Mouse (Mus musculus) cerebellum, postnatal 25 days (tissue): ENCODE measurements at regions not wholly inside any gene's neighbourhood (a gene's known extent, or its start where the extent isn't known, plus 50 kb on each side); places are given as distances from the start of the nearest gene placed in this dataset.
A peak's percentile ranks its signal among the peaks of the same experiment; 100 is the strongest.

Source experiments
- DNase-seq, 2 experiments: peaks; one replicate each; pipeline ENCODE4 v3.0.0; 2021; ENCODE audit warnings: mixed read lengths in 2 of 2

DNA sequence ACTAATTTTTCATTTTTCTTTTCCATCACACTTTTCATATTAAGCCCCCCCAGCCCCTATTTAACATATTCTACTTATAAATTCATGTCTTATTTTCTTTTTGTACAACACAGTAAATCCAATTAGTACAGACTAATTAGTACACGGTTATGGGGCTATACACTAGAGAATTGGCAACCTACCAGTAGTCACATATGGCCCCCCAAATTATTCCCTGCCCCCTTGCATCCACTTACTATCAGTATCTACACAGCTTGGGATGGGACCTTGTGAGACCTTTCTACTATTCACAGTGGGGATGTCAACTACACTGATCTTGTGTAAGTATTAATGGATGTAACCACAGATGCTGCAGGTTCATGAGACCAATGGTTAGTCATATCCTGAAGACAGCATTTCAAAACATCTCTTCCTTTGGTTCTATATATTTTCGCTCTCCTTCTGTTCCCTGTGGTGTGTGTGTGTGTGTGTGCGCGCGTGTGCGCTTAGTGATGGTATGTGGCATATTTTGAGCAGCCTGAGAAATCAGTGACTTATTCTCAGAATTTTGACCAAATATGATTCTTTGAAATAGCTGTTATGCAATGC is 732.9 kb upstream of the Zeb2 start:
- DNase-seq: no peak

DNA sequence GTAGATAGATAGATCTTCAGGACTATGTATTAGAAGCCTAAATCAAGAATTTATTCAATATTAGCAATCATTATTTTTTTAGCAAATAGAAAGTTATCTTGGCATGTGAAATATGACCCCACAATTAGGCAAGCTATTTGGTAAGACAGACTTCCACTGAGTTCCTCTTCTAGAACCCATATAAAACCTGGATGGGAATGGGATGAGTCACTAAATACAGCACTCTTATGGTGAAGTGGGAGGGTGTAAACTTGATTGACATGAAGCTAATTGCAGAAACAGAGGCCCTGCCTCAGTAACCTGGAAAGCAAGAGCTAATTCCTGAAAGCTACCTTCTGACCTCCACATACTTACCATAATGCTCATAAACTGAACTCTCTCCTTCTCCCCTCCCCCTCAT is 723.2 kb upstream of the Zeb2 start:
- no peak for DNase-seq

- no peak for DNase-seq
Observed at GRCm38 (mm10) chr2:45836546-45837221, 719.5 kb upstream of the Zeb2 start.

DNA sequence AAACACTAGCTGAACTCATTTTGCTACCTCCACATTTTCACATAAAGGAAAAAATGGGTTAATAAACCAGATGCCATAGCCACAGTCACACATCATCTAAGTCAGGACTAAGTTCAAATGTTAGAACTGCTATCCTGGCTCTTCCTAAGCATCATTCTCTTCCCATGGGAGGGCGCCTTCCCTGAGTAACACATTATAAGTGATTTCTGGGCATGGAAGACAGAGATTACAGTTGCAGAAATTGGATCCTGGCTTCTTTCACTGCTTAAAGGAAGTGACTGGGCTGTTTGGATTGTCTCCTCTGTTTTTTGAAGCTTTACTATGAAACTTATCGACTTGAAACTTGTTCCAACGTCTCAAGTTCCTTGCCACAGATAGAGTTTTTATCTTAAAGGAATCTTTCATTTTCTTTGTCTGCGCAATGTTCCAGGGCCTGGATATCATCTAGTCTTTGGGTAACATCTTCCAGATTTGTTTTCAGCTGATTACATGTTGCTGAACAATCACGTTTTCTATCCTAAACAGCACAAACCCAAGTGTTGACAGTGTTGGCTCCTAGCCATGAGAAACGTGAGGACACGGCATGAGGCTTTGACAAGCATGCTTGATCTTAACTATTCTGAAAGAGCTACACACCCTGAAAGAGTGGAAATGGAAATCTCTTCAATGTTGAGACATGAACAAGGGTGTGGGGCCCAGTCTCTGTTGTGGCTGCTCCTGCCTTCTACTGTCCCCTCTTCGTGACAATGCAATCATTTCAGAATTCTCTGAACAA is 700.9 kb upstream of the Zeb2 start:
- DNase-seq: no peak

DNA sequence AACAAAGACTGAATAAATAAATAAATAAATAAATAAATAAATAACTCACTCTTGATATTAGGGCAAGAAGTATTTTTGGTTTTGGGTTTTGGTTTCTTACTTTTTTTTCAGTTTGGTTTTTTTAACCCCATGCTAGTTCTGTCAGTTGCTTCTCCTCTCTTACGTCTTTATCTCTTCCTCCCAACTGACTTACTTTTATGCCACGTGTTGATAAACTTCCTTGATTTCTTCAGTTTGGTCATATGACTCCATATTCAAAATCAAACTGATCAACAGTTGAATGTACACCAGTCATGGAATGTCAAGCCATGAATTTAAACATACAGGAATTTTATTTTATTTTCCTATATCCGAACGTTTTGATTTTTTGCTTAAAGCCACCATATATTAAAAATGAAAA is 697.5 kb upstream of the Zeb2 start:
- no peak for DNase-seq

GRCm38 (mm10) chr2:45805329-45805728 is 688.1 kb upstream of the Zeb2 start:
- DNase-seq: no peak

- no peak for DNase-seq
Observed at GRCm38 (mm10) chr2:45800131-45800530, 682.9 kb upstream of the Zeb2 start.

GRCm38 (mm10) chr2:45793561-45793960 is 676.4 kb upstream of the Zeb2 start:
- peak in 1 of 2 experiments; percentile 9 for DNase-seq

- no peak for DNase-seq
Observed at GRCm38 (mm10) chr2:45789739-45790138, 672.5 kb upstream of the Zeb2 start.

GRCm38 (mm10) chr2:45787732-45788390 is 670.7 kb upstream of the Zeb2 start:
- DNase-seq: peak; percentile 67 to 71

DNA sequence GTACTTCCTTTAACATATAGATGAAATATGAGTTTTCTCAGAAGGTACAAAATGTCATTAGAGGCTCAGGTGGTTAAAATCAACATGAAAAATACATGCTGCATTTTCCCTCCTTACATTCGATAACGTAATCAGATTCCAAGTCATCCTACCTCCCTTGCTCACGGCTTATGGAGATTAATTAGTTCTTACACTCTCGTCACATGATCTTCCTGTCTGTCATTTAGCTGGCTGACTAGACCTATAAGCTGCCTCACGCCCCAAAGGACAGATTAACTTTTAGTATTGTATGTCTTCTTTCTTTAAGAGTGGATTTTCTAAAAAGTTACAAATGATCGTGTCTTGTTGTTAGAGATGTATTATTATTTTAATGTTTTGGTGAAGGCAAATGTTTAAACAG is 669.6 kb upstream of the Zeb2 start:
- DNase-seq: no peak

DNA sequence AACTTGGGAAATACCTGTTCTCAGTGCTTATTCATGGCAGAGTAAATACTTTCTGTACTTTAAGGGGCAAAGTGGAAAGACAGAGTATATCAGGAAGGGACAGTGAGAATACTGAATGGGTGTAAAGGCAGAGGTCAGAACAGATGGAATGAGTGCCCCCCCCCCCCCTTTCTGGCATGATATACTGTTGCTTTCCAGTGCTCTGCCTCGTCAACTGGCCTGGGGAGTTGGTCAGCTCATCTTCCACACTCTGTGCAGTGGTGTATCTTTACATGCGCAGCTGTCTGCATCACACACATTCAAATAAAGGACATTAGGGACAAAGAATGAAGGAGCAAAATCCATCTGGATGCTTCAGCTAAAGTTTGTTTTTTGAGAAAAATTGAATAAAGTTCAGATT is 668.5 kb upstream of the Zeb2 start:
- DNase-seq: no peak

- no peak for DNase-seq
Observed at GRCm38 (mm10) chr2:45783634-45784412, 666.6 kb upstream of the Zeb2 start.

GRCm38 (mm10) chr2:45777466-45777865 is 660.3 kb upstream of the Zeb2 start:
- no peak for DNase-seq

DNA sequence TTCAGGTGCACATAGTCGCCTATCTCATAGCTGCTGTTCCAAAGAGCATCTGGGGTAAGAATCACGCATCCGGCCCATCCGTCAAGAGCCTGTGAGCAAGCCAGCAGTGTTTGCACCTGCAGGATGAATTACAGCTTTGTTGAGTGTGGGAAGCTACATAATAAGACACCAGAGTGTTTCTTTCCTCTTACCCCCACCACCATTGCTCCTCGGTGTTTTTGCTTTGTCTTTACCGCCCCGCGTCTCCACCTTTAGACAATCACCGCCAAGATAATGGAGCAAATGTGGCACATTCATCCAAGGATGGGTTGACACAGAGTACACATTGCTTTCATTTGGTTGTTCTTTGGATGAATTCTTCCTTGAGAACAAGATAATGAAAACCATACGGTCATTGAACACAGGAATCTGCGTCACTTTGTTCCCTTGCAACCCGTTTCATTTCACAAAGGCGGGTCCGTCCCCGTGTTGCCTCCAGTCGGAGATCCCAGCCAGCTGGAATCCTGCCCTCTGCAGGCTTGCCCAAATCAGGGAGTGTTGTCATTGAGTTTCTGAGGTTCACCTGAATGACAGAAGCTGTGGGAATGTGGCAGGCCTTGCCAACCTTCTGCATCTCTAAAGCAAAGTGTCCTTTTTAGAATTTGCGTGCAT is 659.4 kb upstream of the Zeb2 start:
- DNase-seq: peak; percentile 29 to 59

DNA sequence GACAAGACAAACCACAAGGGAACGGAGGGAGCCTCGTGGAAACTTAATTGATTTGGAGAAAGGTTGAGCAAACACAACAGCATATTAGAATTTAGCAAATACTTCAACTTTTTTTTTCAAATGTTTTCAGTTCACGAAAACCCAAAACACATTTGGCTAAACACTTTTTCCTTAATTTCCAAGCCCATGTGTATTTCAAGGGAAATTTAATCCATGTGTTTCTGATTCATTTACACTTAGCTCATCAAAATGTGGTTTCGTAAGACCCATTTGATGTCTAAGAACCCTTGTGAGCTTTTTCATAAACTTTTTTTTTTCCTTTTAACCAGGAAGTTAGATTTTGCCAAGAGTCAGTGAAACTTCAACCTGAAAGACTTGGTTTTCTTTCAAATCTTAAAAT is 658.5 kb upstream of the Zeb2 start:
- DNase-seq: no peak

- no peak for DNase-seq
Observed at GRCm38 (mm10) chr2:45774416-45774815, 657.2 kb upstream of the Zeb2 start.

GRCm38 (mm10) chr2:45757176-45757575 is 640.0 kb upstream of the Zeb2 start:
- DNase-seq: no peak

GRCm38 (mm10) chr2:45756395-45756794 is 639.2 kb upstream of the Zeb2 start:
- no peak for DNase-seq

GRCm38 (mm10) chr2:45751746-45752145 is 634.6 kb upstream of the Zeb2 start:
- no peak for DNase-seq

- DNase-seq: no peak
Observed at GRCm38 (mm10) chr2:45749379-45749778, 632.2 kb upstream of the Zeb2 start.
